Mouse (Mus musculus): Measurements from ENCODE around the gene Gys2.

- TF ChIP-seq CTCF (IDR thresholded peaks at IDR 0.05; ENCODE audit: low read depth): no peak
- no peak for TF ChIP-seq EP300 (IDR thresholded peaks at IDR 0.05; ENCODE audit: low read depth)
Observed at GRCm38 (mm10) chr6:142412906-142413491, 59.9 kb downstream of the Gys2 start, which contains the start of gene Spx.
